Mouse (Mus musculus) CD4-positive naive resting alpha-beta T cell, adult 76 days (primary cell): ENCODE results near the gene Orm1. TPM values are rescaled to one million over a fixed set of nuclear protein-coding genes. Genes with fewer than 3 reads are reported as not detected.

Source experiments
- total RNA-seq: library from RNA; stranded (reverse); gene quantifications from one replicate; pipeline ENCODE4 v1.2.4, GENCODE M21; 2023

Orm1 gene
- total RNA-seq, result not detected

DNA sequence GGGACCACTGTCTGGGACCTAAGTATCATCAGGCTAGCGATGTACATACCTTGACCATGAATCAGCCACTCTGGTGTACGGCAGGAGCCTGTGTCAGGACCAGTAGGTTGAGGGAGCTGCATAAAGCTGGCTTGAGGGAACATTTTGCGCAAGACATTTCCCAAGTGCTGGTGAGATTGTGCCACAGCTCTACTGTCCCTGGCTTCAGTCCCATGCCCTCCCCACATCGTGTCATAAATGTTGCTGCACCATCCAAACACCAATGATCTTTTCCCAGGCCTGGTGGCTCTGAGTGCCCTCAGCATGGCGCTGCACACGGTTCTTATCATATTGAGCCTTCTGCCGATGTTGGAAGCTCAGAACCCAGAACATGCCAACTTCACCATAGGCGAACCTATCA lies at the start of gene Orm1:
Orm1 (plus strand) TSS at position 266 of the 400 bp plus-strand sequence.

DNA sequence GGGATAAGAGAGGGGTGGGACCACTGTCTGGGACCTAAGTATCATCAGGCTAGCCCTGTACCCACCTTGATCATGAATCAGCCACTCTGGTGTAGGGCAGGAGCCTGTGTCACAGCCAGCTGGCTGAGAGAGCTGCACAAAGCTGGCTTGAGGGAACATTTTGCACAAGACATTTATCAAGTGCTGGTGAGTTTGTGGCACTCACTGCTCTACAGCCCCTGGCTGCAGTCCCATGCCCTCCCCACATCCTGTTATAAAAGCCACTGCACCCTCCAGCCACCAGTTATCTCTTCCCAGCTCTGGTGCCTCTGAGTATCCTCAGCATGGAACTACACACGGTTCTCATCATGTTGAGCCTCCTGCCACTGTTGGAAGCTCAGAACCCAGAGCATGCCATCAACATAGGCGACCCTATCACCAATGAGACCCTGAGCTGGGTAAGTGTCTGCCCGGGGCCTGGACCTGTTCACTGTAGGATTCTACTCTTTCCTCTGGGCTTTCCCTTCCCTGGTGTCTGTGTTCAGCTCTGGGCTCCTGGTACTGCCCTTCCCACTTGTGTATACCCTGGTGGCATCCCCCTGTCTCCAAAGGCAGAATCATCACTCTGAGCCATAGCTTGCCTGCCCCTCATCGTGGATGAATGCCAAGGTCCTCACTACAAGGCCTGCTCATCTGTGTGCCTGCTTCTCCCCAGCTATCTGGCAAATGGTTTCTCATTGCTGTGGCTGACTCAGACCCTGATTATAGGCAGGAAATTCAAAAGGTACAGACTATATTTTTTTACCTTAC lies 11.7 kb downstream of the Orm1 start, which contains the start of gene Orm3:
Orm3 (plus strand) TSS at position 286 of the 789 bp plus-strand sequence.

DNA sequence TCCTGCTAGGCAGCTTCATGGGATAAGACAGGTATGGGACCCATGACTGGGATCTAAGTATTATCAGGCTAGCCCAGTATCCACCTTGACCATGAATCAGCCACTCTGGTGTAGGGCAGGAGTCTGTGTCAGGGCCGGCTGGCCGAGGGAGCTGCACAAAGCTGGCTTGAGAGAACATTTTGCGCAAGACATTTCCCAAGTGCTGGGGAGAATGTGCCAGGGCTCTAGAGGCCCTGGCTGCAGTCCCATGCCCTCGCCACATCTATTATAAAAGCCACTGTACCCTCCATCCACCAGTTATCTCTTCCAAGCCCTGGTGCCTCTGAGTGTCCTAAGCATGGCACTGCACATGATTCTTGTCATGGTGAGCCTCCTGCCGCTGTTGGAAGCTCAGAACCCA lies 17.8 kb downstream of the Orm1 start, which contains the start of gene Orm2:
Orm2 (plus strand) TSS at position 300 of the 400 bp plus-strand sequence.

Other genes starting within 250 kb of the Orm1 start
- not detected for gene Ambp, start 189.8 kb upstream of the Orm1 start, total RNA-seq
- not detected for gene Kif12, start 172.4 kb upstream of the Orm1 start, total RNA-seq
- 0.91 TPM for gene Col27a1, start 130.6 kb upstream of the Orm1 start, total RNA-seq
- not detected for gene Orm3, start 11.6 kb downstream of the Orm1 start, total RNA-seq
- gene Orm2, start 17.9 kb downstream of the Orm1 start, total RNA-seq, result not detected
- gene Akna, start 58.8 kb downstream of the Orm1 start, total RNA-seq, result 278 TPM
- 24.0 TPM for gene Whrn, start 151.4 kb downstream of the Orm1 start, total RNA-seq
- 67.0 TPM for gene Atp6v1g1, start 200.2 kb downstream of the Orm1 start, total RNA-seq
- 26.1 TPM for gene Tmem268, start 214.2 kb downstream of the Orm1 start, total RNA-seq